Mouse (Mus musculus): Measurements from ENCODE around the gene Bsn.

- TF ChIP-seq CTCF (IDR thresholded peaks at IDR 0.05; ENCODE audit: extremely low read depth, insufficient read depth, low read length) = no peak
- no peak for TF ChIP-seq POLR2A (IDR thresholded peaks at IDR 0.05; ENCODE audit: extremely low read depth, insufficient read depth, low read length)
These were observed 118.4 kb downstream of the Bsn start for GRCm38 (mm10) chr9:108071801-108072200.

Data from cortical plate, adult 2 months (tissue).